Mouse (Mus musculus) urinary bladder, postnatal 10 days (tissue): ENCODE measurements around the gene Eml2.

Experiments
- DNase-seq: peaks from one replicate; pipeline ENCODE4 v3.0.0; 2022; ENCODE audit warnings: low spot score

Gene Eml2

GRCm38 (mm10) chr7:19163752-19164151 lies 12.5 kb upstream of the Eml2 start:
- DNase-seq, result no peak

- no peak for DNase-seq
Observed at GRCm38 (mm10) chr7:19164189-19164588, 12.0 kb upstream of the Eml2 start.

GRCm38 (mm10) chr7:19164978-19165377 lies 11.2 kb upstream of the Eml2 start:
- no peak for DNase-seq

- DNase-seq, result no peak
Observed at GRCm38 (mm10) chr7:19165656-19166423, 10.4 kb upstream of the Eml2 start, which contains the start of gene Gipr. Gipr (minus strand) TSS chr7:19166127.

GRCm38 (mm10) chr7:19166990-19167389 lies 9.2 kb upstream of the Eml2 start:
- DNase-seq, result no peak

- DNase-seq, result no peak
Observed at GRCm38 (mm10) chr7:19169506-19169905, 6.7 kb upstream of the Eml2 start.

GRCm38 (mm10) chr7:19170142-19170541 lies 6.1 kb upstream of the Eml2 start:
- DNase-seq, result no peak

- no peak for DNase-seq
Observed at GRCm38 (mm10) chr7:19171831-19172230, 4.4 kb upstream of the Eml2 start.

- peak; percentile 64 for DNase-seq
Observed at GRCm38 (mm10) chr7:19172874-19173273, 3.3 kb upstream of the Eml2 start.

- DNase-seq, result no peak
Observed at GRCm38 (mm10) chr7:19176516-19176947, 311 bp downstream of the Eml2 start.

GRCm38 (mm10) chr7:19177216-19177615 lies 995 bp downstream of the Eml2 start:
- no peak for DNase-seq

- no peak for DNase-seq
Observed at GRCm38 (mm10) chr7:19178035-19178434, 1.8 kb downstream of the Eml2 start.

GRCm38 (mm10) chr7:19178443-19179092 lies 2.3 kb downstream of the Eml2 start:
- no peak for DNase-seq

- no peak for DNase-seq
Observed at GRCm38 (mm10) chr7:19179173-19179572, 3.0 kb downstream of the Eml2 start.

GRCm38 (mm10) chr7:19179936-19180335 lies 3.7 kb downstream of the Eml2 start:
- DNase-seq, result no peak

- DNase-seq, result no peak
Observed at GRCm38 (mm10) chr7:19180862-19181429, 4.7 kb downstream of the Eml2 start.

- no peak for DNase-seq
Observed at GRCm38 (mm10) chr7:19184250-19184649, 8.0 kb downstream of the Eml2 start.

GRCm38 (mm10) chr7:19184758-19185157 lies 8.5 kb downstream of the Eml2 start:
- DNase-seq, result no peak

- no peak for DNase-seq
Observed at GRCm38 (mm10) chr7:19194676-19195075, 18.5 kb downstream of the Eml2 start.

GRCm38 (mm10) chr7:19196676-19197075 lies 20.5 kb downstream of the Eml2 start:
- DNase-seq, result no peak

GRCm38 (mm10) chr7:19197985-19198384 lies 21.8 kb downstream of the Eml2 start:
- DNase-seq, result no peak

GRCm38 (mm10) chr7:19201660-19202059 lies 25.4 kb downstream of the Eml2 start:
- DNase-seq, result no peak
